Mouse (Mus musculus): ENCODE data around the gene Hscb.
A peak's percentile ranks its signal among the peaks of the same experiment; 100 is the strongest.

Hscb gene

DNA sequence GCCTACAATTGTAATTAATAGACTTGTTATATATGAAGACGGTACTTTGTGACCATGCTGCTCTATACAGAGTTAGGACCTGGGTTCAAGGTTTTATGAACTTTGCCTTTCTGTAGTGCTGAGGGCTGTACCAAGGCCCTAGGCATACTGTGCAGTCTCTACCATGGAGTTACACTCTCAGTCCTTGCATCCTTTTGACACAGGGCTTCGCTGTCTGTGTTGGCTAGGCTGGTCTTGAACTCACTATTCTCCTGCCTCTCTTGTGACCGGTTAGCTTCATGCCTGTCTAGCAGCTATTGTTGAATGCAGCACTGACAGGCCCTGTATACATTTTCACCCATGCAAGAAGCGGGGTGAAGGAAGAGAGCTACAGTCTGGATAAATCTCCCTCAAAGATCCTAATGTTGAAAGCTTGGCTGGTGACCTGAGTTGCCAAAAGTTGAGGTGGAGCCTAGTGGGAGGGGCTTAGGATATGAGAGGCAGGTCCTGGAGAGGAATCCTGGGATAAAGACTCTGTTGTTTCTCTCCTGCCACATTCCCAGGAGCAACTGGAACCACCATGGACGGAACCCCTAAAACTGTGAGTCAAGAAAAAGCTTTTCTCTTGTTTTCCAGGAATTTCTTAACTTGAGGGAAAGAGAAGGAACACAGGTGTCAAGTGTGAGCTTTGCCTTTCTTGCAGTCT, 8.4 kb downstream of the Hscb start:
- DNase-seq (ENCODE audit: low read depth): no peak

DNA sequence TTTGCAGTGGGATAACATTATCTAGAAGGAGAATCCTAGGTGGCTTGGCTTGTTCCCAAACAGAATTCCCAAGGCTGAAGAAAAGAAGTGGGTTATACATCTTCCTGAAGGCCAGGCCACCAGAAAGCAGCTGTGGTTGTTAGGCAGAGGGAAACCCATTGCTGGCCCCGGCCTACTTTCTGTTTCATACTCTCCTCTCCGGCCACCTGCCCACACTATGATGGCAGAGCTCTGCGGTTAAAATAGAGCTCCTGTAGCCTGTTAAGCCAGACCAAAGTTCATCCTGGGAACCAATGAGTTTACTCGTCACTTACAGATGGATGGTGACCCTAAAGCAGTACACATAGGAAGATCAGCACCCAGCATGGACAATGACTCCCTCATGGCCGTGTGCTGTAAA, 12.0 kb downstream of the Hscb start:
- DNase-seq (ENCODE audit: low read depth): no peak

- no peak for DNase-seq (ENCODE audit: low read depth)
Observed at GRCm38 (mm10) chr5:110826781-110827495, 12.6 kb downstream of the Hscb start.

DNA sequence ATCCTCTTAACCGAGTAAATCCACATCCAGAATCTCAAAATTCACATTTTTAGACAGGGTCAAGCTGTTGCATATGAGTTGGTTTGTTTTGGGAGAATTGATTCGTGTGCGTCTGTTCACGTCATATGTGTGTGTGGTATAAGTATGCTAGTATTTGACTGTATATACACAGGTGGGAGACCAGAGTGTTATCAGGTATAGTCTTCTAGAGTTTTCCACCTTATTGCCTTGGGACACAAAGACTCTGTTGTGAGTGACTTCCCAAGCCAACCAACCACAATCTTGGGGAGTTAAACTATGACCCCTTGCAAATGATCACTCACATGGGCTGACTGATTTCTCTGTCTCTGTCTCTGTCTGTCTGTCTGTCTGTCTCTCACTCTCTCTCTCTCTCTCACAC, 15.2 kb downstream of the Hscb start:
- DNase-seq (ENCODE audit: low read depth): no peak

DNA sequence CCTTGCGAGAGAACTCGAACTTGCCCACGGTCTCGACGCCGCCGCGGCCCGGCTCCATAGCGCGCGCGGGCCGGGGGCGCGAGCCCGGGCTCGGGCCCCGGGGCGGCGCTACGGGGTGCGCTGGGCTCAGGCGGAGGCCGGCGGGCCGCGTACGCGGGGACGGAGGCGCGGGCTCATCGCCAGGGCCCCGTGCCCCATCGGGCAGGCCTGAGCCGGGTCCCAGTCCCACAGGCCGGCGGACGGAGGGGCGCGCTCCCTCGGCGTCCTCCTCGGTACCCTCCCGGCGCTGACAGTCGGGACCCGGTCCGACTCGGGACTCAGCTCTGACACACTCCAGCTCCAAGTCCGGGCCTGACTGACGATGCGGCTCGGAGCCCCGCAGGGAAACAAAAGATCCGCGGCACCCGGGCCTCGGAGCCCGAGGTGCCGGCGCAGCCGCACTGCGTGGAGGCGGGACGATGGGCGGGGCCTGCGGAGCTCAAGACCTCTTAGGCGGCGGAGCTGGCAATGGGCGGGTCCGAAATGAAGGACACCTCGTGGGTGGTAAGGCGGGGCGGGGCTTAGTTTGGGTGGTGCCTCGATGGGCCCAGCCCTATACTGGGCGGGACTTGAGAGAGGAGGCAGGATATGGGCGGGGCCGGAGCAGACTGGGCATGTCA, 29.8 kb downstream of the Hscb start, which contains the start of gene Ulk1:
Gene Ulk1, minus strand, starts transcription at position 431 of the 659 bp plus-strand sequence.
- DNase-seq (ENCODE audit: low read depth): peak; percentile 100

DNA sequence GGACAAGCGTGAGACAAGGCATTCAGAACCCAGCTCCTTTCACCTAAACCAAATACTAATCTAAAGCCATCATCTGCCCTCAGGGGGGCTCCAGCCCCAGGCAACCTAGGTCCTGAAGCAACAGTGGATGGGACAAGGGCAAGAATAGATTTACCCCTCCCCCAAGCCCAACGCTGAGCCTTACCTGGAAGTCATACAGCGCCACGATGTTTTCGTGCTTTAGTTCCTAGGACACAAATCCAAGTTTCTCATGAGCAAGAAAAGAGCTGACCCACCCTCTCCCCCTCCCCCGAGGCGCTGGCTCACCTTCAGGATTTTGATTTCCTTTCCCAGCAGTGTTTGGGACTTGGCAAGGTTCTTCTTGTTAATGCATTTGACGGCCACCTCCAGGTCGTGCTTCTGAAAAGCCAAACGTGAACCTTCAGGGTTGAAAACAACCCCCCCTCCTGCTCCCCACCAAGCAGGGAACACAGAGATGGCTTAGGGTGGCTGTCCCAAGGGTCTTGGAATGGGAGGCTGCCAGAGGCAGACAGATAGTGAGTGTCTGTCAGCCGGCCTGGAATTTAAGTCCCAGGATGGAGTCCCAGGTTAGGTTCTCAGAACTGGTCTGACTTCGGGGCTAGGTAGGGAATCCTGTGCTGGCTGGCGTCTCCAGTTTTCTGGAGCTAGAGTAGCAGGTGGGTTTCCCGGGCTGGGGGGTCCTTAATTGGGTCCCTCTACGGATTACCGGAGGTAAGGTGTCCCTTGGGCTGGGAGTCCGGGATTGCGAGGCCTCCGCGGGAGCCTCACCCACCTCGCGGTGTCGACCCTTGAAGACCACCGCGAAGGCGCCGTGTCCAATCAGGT, 30.5 kb downstream of the Hscb start:
- peak; percentile 70 for DNase-seq (ENCODE audit: low read depth)

GRCm38 (mm10) chr5:110808061-110808631, 31.4 kb downstream of the Hscb start:
- peak; percentile 93 for DNase-seq (ENCODE audit: low read depth)

- no peak for DNase-seq (ENCODE audit: low read depth)
Observed at GRCm38 (mm10) chr5:110807453-110807852, 32.1 kb downstream of the Hscb start.

DNA sequence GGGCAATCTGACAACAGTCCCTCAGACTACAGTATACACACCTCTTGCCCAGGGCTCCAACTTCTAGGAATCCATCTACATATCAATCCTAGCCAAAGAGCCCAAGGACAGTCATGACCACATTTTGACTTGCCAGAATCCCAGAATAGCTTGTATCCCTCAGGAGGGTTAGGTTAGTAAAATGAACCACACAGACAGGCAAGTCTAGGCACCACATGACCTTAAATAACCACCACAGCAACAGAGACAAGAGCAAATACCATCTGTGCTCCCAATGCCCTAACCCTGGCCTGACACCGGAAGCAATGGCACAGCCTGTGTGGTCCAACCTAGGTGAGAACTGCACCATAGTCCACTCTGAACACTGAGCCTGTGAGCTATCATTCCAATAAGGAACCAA, 32.9 kb downstream of the Hscb start:
- no peak for DNase-seq (ENCODE audit: low read depth)

DNA sequence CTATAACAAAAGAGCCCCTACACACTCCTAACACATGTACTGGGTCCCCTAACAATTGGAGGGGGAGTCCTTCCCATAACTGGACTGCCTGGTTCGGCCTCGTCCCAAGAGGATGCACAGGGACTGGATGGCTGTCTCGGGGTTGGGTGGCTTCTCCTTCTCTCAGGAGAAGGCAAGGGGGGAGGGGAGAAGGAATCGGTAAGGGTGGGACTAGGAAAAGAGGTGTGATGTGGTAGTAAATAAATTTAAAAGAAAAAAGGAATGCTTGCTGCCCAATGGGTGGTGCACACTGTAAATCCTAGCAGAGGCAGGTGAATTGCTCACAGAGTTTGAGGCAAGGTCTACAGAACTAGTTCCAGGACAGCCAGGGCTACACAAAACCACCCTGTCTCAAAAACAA, 33.4 kb downstream of the Hscb start:
- no peak for DNase-seq (ENCODE audit: low read depth)

DNA sequence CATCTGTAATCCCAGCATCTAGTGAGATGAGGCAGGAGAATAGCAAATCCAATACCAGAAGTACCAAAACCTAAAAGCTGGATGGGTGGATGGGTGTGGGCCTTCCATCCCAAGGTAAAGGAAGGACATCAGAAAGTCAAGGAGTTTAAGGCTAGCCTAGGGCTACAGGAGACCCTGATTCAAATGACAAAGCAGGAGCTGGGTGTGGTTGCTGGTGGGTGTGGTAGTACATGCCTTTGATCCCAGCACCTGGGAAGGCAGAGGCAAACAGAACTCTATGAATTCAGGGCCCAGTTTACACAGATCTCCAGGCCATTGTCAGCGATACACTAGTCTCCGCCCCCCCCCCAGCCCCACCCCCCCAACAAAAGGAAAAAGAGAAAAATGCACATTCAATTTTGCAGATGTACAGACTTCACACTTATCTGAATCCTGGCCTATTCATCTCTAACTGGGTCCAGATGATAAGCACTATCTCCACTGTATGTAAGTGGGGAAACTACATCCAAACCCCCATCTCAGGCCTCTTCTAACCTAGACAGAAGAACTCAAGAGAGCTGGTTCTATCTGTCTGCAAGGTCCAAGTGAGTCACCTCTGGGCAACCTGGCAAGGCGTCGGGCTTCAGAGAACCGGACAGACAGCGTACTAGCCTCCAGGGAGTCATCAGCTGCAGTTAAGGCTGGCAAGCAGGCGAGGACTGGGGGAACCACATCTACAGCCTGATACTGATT, 35.4 kb downstream of the Hscb start:
- no peak for DNase-seq (ENCODE audit: low read depth)

DNA sequence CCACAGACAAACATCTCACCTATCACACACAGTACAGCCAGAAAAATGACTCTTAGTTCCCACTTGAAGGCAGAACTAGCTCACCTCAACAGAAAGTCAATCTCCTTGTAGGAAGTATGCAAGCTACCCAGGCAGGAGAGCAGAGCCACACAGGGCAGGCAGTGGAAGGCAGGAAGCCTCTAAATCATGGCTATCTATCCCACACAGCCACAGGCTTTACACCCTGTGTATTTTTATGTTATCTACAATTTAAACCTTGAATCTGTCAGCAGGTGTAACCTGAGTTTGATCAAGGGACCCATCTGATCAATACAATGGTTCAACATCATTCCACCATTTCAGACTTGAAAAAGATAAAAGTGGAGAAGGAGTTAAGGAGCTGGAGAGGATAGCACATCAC, 36.8 kb downstream of the Hscb start:
- no peak for DNase-seq (ENCODE audit: low read depth)

DNA sequence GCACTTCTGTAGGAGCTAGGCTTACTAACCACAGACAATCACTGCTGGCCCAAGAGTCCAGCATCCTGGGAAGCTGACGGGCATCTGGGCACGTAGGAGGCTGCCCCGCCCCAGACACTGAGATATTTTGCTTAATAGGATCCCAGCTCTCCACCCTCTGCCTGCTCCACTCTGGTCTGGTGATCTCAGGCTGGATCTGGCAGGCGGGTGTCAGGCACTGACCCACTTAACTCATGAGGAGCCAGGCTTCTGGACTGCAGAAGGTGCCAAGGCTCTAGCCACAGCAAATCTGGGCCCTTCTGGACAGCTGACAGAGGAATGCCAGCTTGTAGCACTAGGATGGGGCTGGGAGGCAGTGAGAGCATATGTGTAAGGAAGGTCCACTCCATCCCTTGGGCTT, 37.4 kb downstream of the Hscb start:
- no peak for DNase-seq (ENCODE audit: low read depth)

DNA sequence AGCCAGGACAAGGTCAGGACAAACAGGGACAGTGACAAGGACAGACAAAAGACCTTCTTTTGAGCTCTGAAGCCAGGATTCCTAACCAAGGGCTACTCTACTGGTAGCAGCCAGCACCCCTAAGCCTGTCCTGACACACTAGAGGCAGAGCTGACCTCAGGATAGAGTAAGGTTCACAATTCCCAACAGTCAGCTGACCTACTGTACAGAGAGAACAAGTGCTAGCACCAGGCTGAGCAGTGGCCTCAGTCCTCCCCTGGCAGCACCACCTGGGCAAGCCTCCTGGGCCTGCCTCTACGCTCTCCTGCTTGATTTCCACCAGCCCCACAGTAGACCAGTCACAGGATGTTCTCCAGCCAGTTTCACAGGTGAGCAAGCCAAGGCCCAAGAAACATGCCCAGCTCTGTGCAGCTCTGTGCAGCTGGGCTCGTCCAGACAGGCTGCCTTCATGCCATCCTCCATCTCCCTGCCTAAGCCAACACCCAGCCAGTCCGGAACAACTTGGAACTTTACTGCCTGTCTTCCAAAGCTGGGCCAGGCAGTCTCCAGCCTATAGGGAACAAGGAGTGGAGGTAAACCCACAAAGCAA, 38.4 kb downstream of the Hscb start:
- DNase-seq (ENCODE audit: low read depth): no peak

DNA sequence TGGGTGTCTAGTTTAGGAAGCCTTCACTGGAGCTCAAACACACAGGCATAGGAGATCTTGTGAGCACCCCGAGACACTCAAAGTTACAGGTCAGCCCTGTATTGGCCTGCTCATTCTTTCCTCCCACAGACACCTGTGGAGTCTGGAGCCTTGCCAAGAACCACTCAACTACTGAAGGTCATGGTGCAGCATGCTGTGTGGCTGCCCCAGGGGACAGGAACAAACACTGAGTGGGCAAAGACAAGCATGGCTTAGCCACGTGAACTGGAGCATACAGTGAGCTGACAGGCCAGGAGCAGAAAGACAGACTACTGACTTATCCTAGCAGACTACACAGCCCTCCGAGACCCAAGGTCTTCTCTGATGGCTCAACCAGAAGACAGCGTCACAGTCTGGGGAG, 41.9 kb downstream of the Hscb start:
- no peak for DNase-seq (ENCODE audit: low read depth)

DNA sequence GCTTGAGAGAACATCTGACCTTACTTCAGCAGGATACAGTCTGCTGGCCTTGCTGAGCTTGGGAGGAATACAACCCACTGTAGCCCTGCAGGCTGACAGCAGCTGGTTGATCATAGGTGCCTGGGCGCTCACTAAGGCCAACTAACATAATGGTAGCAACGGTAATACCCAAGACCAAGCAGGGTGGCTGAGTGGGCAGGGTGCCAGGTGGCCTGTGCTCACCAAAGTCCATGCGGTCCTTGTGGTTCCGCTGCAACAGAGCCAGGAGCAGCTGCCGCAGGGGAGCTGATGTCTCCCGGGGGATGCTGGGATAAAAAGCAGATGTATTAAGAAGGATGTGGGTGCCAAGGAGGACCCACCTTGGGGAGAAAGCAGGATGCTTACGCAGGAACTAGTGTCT, 45.2 kb downstream of the Hscb start:
- no peak for DNase-seq (ENCODE audit: low read depth)

- DNase-seq (ENCODE audit: low read depth): peak; percentile 72
Observed at GRCm38 (mm10) chr5:110788684-110789083, 50.9 kb downstream of the Hscb start.

DNA sequence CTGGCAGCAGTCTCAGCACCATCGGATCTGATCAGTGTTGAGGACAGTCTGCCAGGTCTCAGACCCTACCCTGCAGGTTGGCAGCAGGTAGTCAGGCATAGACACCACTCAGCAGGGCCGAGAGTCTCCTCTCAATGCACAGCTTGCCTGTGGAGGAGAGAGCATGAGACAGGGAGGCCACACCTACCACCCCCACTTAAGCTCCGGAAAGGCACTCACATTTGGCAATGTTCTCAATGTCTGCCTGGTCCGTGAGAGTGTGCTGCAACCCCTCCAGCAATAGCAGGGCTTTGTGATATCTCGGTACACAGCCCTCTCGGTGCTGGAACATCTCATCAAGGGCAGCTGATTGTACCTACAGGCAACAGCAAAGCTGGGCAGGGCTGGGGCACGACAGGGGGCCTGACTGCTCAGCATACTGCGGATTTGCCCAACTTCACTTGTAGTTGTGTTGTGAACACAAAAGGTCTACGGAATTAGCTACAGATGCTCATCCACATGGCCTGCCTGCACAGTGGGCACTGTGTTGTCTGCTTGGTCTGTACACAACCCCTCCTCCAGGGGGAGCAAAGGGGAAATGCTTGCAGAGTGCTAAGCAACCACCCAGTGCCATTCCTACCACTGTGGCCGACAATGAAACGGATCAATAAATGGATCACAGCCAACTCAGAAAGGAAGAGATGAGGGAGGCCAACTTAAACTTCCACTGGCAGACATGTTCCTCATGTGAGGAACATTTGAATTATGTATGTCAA, 53.3 kb downstream of the Hscb start:
- DNase-seq (ENCODE audit: low read depth): no peak

- no peak for DNase-seq (ENCODE audit: low read depth)
Observed at GRCm38 (mm10) chr5:110783150-110783549, 56.4 kb downstream of the Hscb start.
